Mouse (Mus musculus): ENCODE results near the gene Fam173a.

Fam173a gene

GRCm38 (mm10) chr17:25801029-25801428 lies 8.3 kb upstream of the Fam173a start:
- DNase-seq (ENCODE audit: low read depth in 1 of 2, low spot score in 2 of 2), result peak in 1 of 2 experiments; percentile 41

GRCm38 (mm10) chr17:25796951-25797369 lies 4.3 kb upstream of the Fam173a start, which contains the start of gene Metrn:
TSS of gene Metrn (minus strand) at chr17:25797136.
- peak; percentile 55 to 65 for DNase-seq (ENCODE audit: low read depth in 1 of 2, low spot score in 2 of 2)

- no peak for DNase-seq (ENCODE audit: low read depth in 1 of 2, low spot score in 2 of 2)
Measured at GRCm38 (mm10) chr17:25796211-25796771, 3.6 kb upstream of the Fam173a start.

- no peak for DNase-seq (ENCODE audit: low read depth in 1 of 2, low spot score in 2 of 2)
Measured at GRCm38 (mm10) chr17:25795609-25796092, 3.0 kb upstream of the Fam173a start, which contains the start of gene AC134908.4. TSS of gene AC134908.4 (minus strand) at chr17:25795659.

GRCm38 (mm10) chr17:25794998-25795397 lies 2.3 kb upstream of the Fam173a start:
- DNase-seq (ENCODE audit: low read depth in 1 of 2, low spot score in 2 of 2), result no peak

GRCm38 (mm10) chr17:25794197-25794596 lies 1.5 kb upstream of the Fam173a start:
- no peak for DNase-seq (ENCODE audit: low read depth in 1 of 2, low spot score in 2 of 2)

- peak; percentile 49 to 75 for DNase-seq (ENCODE audit: low read depth in 1 of 2, low spot score in 2 of 2)
Measured at GRCm38 (mm10) chr17:25791843-25792527, 716 bp downstream of the Fam173a start.

- no peak for DNase-seq (ENCODE audit: low read depth in 1 of 2, low spot score in 2 of 2)
Measured at GRCm38 (mm10) chr17:25791320-25791842, 1.3 kb downstream of the Fam173a start.

- DNase-seq (ENCODE audit: low read depth in 1 of 2, low spot score in 2 of 2), result no peak
Measured at GRCm38 (mm10) chr17:25786781-25787504, 5.8 kb downstream of the Fam173a start.

GRCm38 (mm10) chr17:25786280-25786679 lies 6.4 kb downstream of the Fam173a start, which contains the start of gene Ccdc78:
TSS of gene Ccdc78 (plus strand) at chr17:25786580.
- DNase-seq (ENCODE audit: low read depth in 1 of 2, low spot score in 2 of 2), result no peak

GRCm38 (mm10) chr17:25785281-25785745 lies 7.4 kb downstream of the Fam173a start, which contains the start of gene Haghl:
TSS of gene Haghl (minus strand) at chr17:25785673.
- DNase-seq (ENCODE audit: low read depth in 1 of 2, low spot score in 2 of 2), result peak; percentile 83 to 93

- DNase-seq (ENCODE audit: low read depth in 1 of 2, low spot score in 2 of 2), result no peak
Measured at GRCm38 (mm10) chr17:25783861-25784574, 8.7 kb downstream of the Fam173a start.

- DNase-seq (ENCODE audit: low read depth in 1 of 2, low spot score in 2 of 2), result no peak
Measured at GRCm38 (mm10) chr17:25783086-25783485, 9.6 kb downstream of the Fam173a start.

GRCm38 (mm10) chr17:25781339-25781738 lies 11.4 kb downstream of the Fam173a start:
- no peak for DNase-seq (ENCODE audit: low read depth in 1 of 2, low spot score in 2 of 2)

GRCm38 (mm10) chr17:25777948-25778347 lies 14.8 kb downstream of the Fam173a start:
- no peak for DNase-seq (ENCODE audit: low read depth in 1 of 2, low spot score in 2 of 2)

- no peak for DNase-seq (ENCODE audit: low read depth in 1 of 2, low spot score in 2 of 2)
Measured at GRCm38 (mm10) chr17:25775318-25776062, 17.2 kb downstream of the Fam173a start.

- DNase-seq (ENCODE audit: low read depth in 1 of 2, low spot score in 2 of 2), result peak; percentile 90 to 96
Measured at GRCm38 (mm10) chr17:25773549-25774120, 19.1 kb downstream of the Fam173a start, which contains the start of gene Narfl. TSS of gene Narfl (plus strand) at chr17:25773776.

GRCm38 (mm10) chr17:25769331-25769730 lies 23.4 kb downstream of the Fam173a start:
- DNase-seq (ENCODE audit: low read depth in 1 of 2, low spot score in 2 of 2), result no peak

GRCm38 (mm10) chr17:25765886-25766285 lies 26.8 kb downstream of the Fam173a start:
- no peak for DNase-seq (ENCODE audit: low read depth in 1 of 2, low spot score in 2 of 2)
